Mouse (Mus musculus) fat pad, adult 2 months (tissue): ENCODE data around the gene Nlrp2.

ENCODE experiments used
- DNase-seq: peaks from one replicate; pipeline ENCODE4 v3.0.0-alpha.2; 2011; ENCODE audit warnings: low read depth, low spot score; ENCODE audit errors: extremely low read depth

Gene Nlrp2

GRCm38 (mm10) chr7:5350935-5351334 is at the start of gene Nlrp2:
Nlrp2 (minus strand) TSS chr7:5351035.
- DNase-seq, result no peak

GRCm38 (mm10) chr7:5366724-5367123 is 15.9 kb upstream of the Nlrp2 start:
- no peak for DNase-seq

- no peak for DNase-seq
Measured at GRCm38 (mm10) chr7:5363599-5363998, 12.8 kb upstream of the Nlrp2 start.

- no peak for DNase-seq
Measured at GRCm38 (mm10) chr7:5350237-5350636, 598 bp downstream of the Nlrp2 start, which contains the start of gene Gm5065. Gm5065 (plus strand) TSS chr7:5350537.

- no peak for DNase-seq
Measured at GRCm38 (mm10) chr7:5327511-5327910, 23.3 kb downstream of the Nlrp2 start.

- DNase-seq, result no peak
Measured at GRCm38 (mm10) chr7:5288281-5288680, 62.6 kb downstream of the Nlrp2 start.

GRCm38 (mm10) chr7:5263051-5263450 is 87.8 kb downstream of the Nlrp2 start:
- DNase-seq, result no peak
